Mouse (Mus musculus) megakaryocyte, embryonic 14.5 days (primary cell): ENCODE measurements around the gene Tagln.

Experiments used
- FLI1 ChIP-seq: IDR thresholded peaks from 2 replicates; pipeline ENCODE4 v1.6.1; 2012; ENCODE audit warnings: low read length, inconsistent platforms, mixed read lengths
- GATA1 ChIP-seq: IDR thresholded peaks from 3 replicates; pipeline ENCODE4 v1.6.1; 2012; ENCODE audit warnings: mixed read lengths, low read length, inconsistent platforms, borderline replicate concordance

DNA sequence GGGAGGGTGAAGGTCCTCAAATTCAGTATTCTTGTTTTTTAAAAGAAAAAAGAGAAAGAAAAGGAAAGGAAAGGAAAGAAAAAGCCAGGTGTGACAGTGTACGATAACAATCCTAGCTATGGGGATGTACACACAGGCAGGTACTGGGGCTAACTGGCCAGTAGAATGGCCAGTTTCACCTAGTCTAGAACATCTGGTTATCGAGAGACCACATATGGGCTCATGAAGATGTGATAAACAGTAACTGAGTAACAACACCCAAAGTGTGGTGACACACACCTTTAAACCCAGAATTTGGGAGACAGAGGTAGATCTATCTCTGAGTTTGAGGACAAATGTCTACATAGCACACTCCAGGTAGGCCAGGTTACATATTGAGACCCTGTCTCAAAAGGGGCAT, 43.9 kb upstream of the Tagln start:
- no peak for TF ChIP-seq GATA1
- no peak for TF ChIP-seq FLI1
